Mouse (Mus musculus) forebrain, postnatal 0 days (tissue): Measurements from ENCODE around the gene Rad51ap2. TPM values are rescaled to one million over a fixed set of nuclear protein-coding genes. Genes with fewer than 3 reads are reported as not detected.
A peak's percentile ranks its signal among the peaks of the same experiment; 100 is the strongest.

Source experiments
- ATAC-seq: fragments of 200-750 bp; cut with Nextera tagmentation; 2 replicates; pipeline ENCODE4 v1.8.0; 2017; ENCODE audit warnings: mild to moderate bottlenecking, moderate library complexity
- DNase-seq: peaks from one replicate; pipeline ENCODE4 v3.0.0-alpha.2; 2015
- H3K27ac ChIP-seq: fragments of 300-500 bp; sonication (generic); 2 replicates; pipeline ENCODE4 v1.5.1; 2014; ENCODE audit warnings: low read depth, mild to moderate bottlenecking, antibody characterized with exemption, low read length, moderate library complexity, mixed read lengths
- H3K27me3 ChIP-seq: fragments of 300-500 bp; sonication (generic); 2 replicates; pipeline ENCODE4 v1.6.1; 2014; ENCODE audit warnings: mild to moderate bottlenecking, low read length, mixed read lengths; ENCODE audit not compliant: insufficient read depth
- H3K36me3 ChIP-seq: fragments of 300-500 bp; sonication (generic); 2 replicates; pipeline ENCODE4 v1.6.1; 2014; ENCODE audit warnings: mild to moderate bottlenecking, moderate library complexity; ENCODE audit not compliant: insufficient read depth
- H3K4me1 ChIP-seq: fragments of 300-500 bp; sonication (generic); 2 replicates; pipeline ENCODE4 v1.6.1; 2014; ENCODE audit warnings: antibody characterized with exemption; ENCODE audit not compliant: insufficient read depth
- H3K4me2 ChIP-seq: fragments of 300-500 bp; sonication (generic); 2 replicates; pipeline ENCODE4 v1.6.1; 2014; ENCODE audit warnings: low read depth, mild to moderate bottlenecking, moderate library complexity
- H3K4me3 ChIP-seq: fragments of 300-500 bp; sonication (generic); 2 replicates; pipeline ENCODE4 v1.5.1; 2014; ENCODE audit warnings: low read depth, low read length, mixed read lengths
- H3K9ac ChIP-seq: fragments of 300-500 bp; sonication (generic); 2 replicates; pipeline ENCODE4 v1.6.1; 2014; ENCODE audit warnings: mild to moderate bottlenecking
- H3K9me3 ChIP-seq: fragments of 300-500 bp; sonication (generic); 2 replicates; pipeline ENCODE4 v1.6.1; 2016; ENCODE audit warnings: low read length
- CTCF ChIP-seq: sonication (generic); IDR thresholded peaks from 2 replicates; pipeline ENCODE4 v1.5.1; 2016; ENCODE audit warnings: antibody characterized with exemption, control low read depth, low read depth
- WGBS: fragments of 180-500 bp; shearing (Covaris S2); extraction: QIAGEN DNeasy Blood & Tissue Kit; methylation state at CpG from one replicate; pipeline ENCODE4 v1.1.7; 2014; 5-methylcytosine and 5-hydroxymethylcytosine counted together
- polyA plus RNA-seq: library from polyadenylated mRNA; unstranded; fragments of >200 nt; fragmentation: Nextera tagmentation; extraction: Ambion mirVana; gene quantifications from 2 replicates; pipeline ENCODE4 v1.2.1, GENCODE M21; 2015
- total RNA-seq: library from RNA; depleted of rRNA; stranded (reverse); fragments of >200 nt; gene quantifications from 2 replicates; pipeline ENCODE4 v1.2.3, GENCODE M21; 2014; rRNA removed

The Rad51ap2 gene
- total and polyA plus RNA-seq, 2 experiments from 2014 or later = 0.79 to 1.4 TPM

DNA sequence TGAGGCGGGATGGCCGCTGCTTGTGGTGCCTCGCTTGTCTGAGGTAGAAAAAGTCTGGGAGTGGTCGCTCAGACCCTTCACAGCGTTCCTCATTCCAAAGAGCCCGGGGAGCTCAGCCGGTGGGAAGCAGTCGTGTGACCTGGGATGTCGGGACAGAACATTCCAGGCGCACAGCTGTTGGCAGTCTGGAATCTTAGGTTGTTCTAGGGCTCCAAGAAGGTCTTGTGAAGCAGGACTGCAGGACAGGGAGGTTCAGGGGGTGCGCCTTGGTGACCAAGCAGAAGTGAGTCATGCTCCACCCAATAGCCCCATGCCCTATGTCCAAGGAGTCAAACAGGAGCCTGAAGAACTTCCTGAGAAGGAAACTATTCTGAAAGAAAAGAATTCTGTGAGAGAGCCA is 334 bp downstream of the Rad51ap2 start:
- DNase-seq = no peak
- H3K27ac ChIP-seq = 0 out of 2 replicates have a peak overlapping the region, but pooled peaks have one; percentile 29

DNA sequence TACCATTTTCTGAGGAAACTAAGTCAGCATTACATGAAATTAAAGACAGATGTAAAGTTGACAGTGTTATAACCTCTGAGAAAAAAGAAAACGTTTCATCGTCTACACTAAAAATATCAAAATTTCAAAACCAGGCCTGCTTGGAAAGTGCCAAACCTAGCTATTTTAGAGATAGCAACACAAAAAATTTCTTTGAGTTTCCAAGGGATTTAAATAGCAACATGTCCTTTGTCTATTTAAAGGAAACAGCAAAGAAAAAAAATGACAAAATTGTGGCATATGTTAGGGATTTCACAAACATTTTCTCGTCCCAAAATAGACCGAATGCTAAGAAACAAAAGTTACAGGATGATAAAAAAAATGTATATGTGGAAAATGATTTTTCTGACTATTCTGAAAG is 753 bp downstream of the Rad51ap2 start:
- Histone ChIP-seq H3K9ac (peak overlapping the region; percentile 61; the same call in 1 of the 2 replicates), H3K4me3 (peak overlapping the region; percentile 45; the same call in 1 of the 2 replicates), H3K27ac (no peak overlapping the region), H3K27me3 (no peaks in the 10 kb centered on the region), H3K4me1 (no peaks in the 10 kb centered on the region), H3K9me3 (no peaks in the 10 kb centered on the region), H3K36me3 (no peaks in the 10 kb centered on the region), H3K4me2 (peak overlapping the region; percentile 58)
- WGBS = 70% methylated on average over 4 of the region's 4 CpGs
- no peak for TF ChIP-seq CTCF
- no peak for DNase-seq
- ATAC-seq = no peak

More for the DNA sequence above, 334 bp downstream of the Rad51ap2 start:
- Histone ChIP-seq H3K4me1 (no peaks in the 10 kb centered on the region), H3K9me3 (no peaks in the 10 kb centered on the region), H3K27me3 (no peaks in the 10 kb centered on the region), H3K36me3 (no peaks in the 10 kb centered on the region), H3K4me2 (peak overlapping the region; percentile 58), H3K9ac (peak overlapping the region; percentile 61), H3K4me3 (peak overlapping the region; percentile 45)
- ATAC-seq = peak; percentile 61; the same call in 1 of the 2 replicates
- TF ChIP-seq CTCF = no peak
- WGBS = 6% methylated on average over 11 of the region's 11 CpGs

Other genes with a start within 250 kb of the Rad51ap2 start
- not detected in 2 replicates for gene Msgn1, start 247.1 kb upstream of the Rad51ap2 start, total RNA-seq
- not detected in 2 replicates for gene Msgn1, start 247.1 kb upstream of the Rad51ap2 start, polyA plus RNA-seq
- gene Gen1, start 190.3 kb upstream of the Rad51ap2 start, total RNA-seq = 3.4 and 3.6 TPM in 2 replicates
- 0.80 and 1.3 TPM in 2 replicates for gene Gen1, start 190.3 kb upstream of the Rad51ap2 start, polyA plus RNA-seq
- gene Smc6, start 190.2 kb upstream of the Rad51ap2 start, total RNA-seq = 36.0 and 39.5 TPM in 2 replicates
- gene Smc6, start 190.2 kb upstream of the Rad51ap2 start, polyA plus RNA-seq = 91.5 and 103 TPM in 2 replicates
- gene Vsnl1, start 19.5 kb upstream of the Rad51ap2 start, total RNA-seq = 125 and 133 TPM in 2 replicates
- 74.2 and 119 TPM in 2 replicates for gene Vsnl1, start 19.5 kb upstream of the Rad51ap2 start, polyA plus RNA-seq